Mouse (Mus musculus): ENCODE measurements around the gene Klhdc3.

Klhdc3 gene

GRCm38 (mm10) chr17:46702100-46702499 is 21.4 kb upstream of the Klhdc3 start:
- DNase-seq: no peak

- no peak for DNase-seq
Measured at GRCm38 (mm10) chr17:46701489-46701888, 20.8 kb upstream of the Klhdc3 start.

GRCm38 (mm10) chr17:46699912-46700311 is 19.2 kb upstream of the Klhdc3 start:
- DNase-seq: peak; percentile 77 to 78

GRCm38 (mm10) chr17:46699245-46699644 is 18.5 kb upstream of the Klhdc3 start:
- DNase-seq: no peak

GRCm38 (mm10) chr17:46698515-46698914 is 17.8 kb upstream of the Klhdc3 start:
- DNase-seq: no peak

GRCm38 (mm10) chr17:46694517-46695063 is 13.9 kb upstream of the Klhdc3 start:
- DNase-seq: no peak

GRCm38 (mm10) chr17:46691390-46691789 is 10.7 kb upstream of the Klhdc3 start:
- no peak for DNase-seq

GRCm38 (mm10) chr17:46690665-46691064 is 10.0 kb upstream of the Klhdc3 start:
- no peak for DNase-seq

- DNase-seq: no peak
Measured at GRCm38 (mm10) chr17:46685913-46686312, 5.2 kb upstream of the Klhdc3 start.

- no peak for DNase-seq
Measured at GRCm38 (mm10) chr17:46682654-46683389, 2.1 kb upstream of the Klhdc3 start.

GRCm38 (mm10) chr17:46681466-46682118 is 878 bp upstream of the Klhdc3 start:
- peak in 1 of 2 experiments; percentile 39 for DNase-seq

- DNase-seq: peak; percentile 76 to 86
Measured at GRCm38 (mm10) chr17:46679843-46680759, 613 bp downstream of the Klhdc3 start.

- DNase-seq: no peak
Measured at GRCm38 (mm10) chr17:46678911-46679310, 1.8 kb downstream of the Klhdc3 start.

GRCm38 (mm10) chr17:46678416-46678815 is 2.3 kb downstream of the Klhdc3 start, which contains the start of gene Mea1:
Mea1 (plus strand) TSS chr17:46678793.
- peak in 1 of 2 experiments; percentile 44 for DNase-seq

GRCm38 (mm10) chr17:46674530-46675283 is 6.0 kb downstream of the Klhdc3 start:
- no peak for DNase-seq

GRCm38 (mm10) chr17:46673850-46674529 is 6.7 kb downstream of the Klhdc3 start, which contains the start of gene Rrp36:
Rrp36 (minus strand) TSS chr17:46674352.
- DNase-seq: peak; percentile 91

GRCm38 (mm10) chr17:46669911-46670310 is 10.8 kb downstream of the Klhdc3 start:
- no peak for DNase-seq

GRCm38 (mm10) chr17:46667712-46668111 is 13.0 kb downstream of the Klhdc3 start:
- no peak for DNase-seq

GRCm38 (mm10) chr17:46662730-46663129 is 18.0 kb downstream of the Klhdc3 start:
- DNase-seq: peak; percentile 83 to 85

- peak; percentile 69 to 75 for DNase-seq
Measured at GRCm38 (mm10) chr17:46661981-46662380, 18.7 kb downstream of the Klhdc3 start.

GRCm38 (mm10) chr17:46661351-46661750 is 19.4 kb downstream of the Klhdc3 start:
- peak; percentile 81 to 85 for DNase-seq
